Mouse (Mus musculus) adrenal gland, adult 18-20 months (tissue): ENCODE results near the gene Yeats2. TPM values are rescaled to one million over a fixed set of nuclear protein-coding genes. Genes with fewer than 3 reads are reported as not detected.
"Not testable (repeated sequence)": the region's sequence is repeated elsewhere in the genome, so short reads cannot be mapped to it uniquely, and the experiment has no call there.

ENCODE experiments used
- DNase-seq, 2 experiments: peaks; one replicate each; pipeline ENCODE4 v3.0.0; 2021 to 2022; ENCODE audit warnings: low spot score in 2 of 2
- long read RNA-seq, 2 experiments: library from polyadenylated mRNA; stranded (forward); transcript quantifications; one replicate each; pipeline ENCODE4 v2.0.0; 2021
- total RNA-seq, 2 experiments: library from RNA; stranded (reverse); gene quantifications; 1 replicate in 1 of 2; 2 replicates in 1 of 2; pipeline ENCODE4 v1.2.3; 2021

Gene Yeats2
- total RNA-seq, result 10 to 100 TPM; 17.1 to 25.6 TPM
- long read RNA-seq, experiment 1, full-length matches to known transcripts, result 1 of 2 reads
- long read RNA-seq, experiment 1, partial matches to known transcripts, result 0 of 2 reads
- long read RNA-seq, experiment 1, other reads (novel, unspliced or antisense), result 1 of 2 reads
- long read RNA-seq, experiment 2, partial matches to known transcripts, result 6 of 7 reads
- long read RNA-seq, experiment 2, other reads (novel, unspliced or antisense), result 1 of 7 reads

- peak; percentile 79 to 80 for DNase-seq
Observed at GRCm38 (mm10) chr16:20140772-20141531, at the start of gene Yeats2. TSS of gene Yeats2 (plus strand) at chr16:20141063.

DNA sequence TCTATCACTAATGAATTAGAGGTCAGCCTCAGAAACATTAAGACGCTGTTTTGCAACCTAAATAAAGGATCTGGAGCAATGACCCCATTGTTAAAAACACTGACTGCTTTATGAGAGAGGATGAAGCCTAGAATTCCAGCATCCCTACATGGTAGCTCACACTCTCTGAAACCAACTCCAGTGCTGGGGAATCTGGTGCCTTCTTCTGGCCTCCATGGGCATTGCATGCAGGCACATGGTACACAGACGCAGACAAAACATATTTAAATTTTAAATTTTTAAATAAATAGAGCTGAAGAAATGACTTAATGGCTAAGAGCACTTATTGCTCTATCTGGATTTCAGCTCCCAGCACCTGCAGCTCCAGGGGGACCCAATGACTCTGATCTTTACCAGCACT, 44.9 kb upstream of the Yeats2 start:
- no peak for DNase-seq

- peak; percentile 78 to 83 for DNase-seq
Observed at GRCm38 (mm10) chr16:20097069-20097710, 43.7 kb upstream of the Yeats2 start, which contains the start of gene Klhl24. TSS of gene Klhl24 (plus strand) at chr16:20097542.

GRCm38 (mm10) chr16:20097711-20098374, 43.0 kb upstream of the Yeats2 start:
- peak; percentile 88 to 94 for DNase-seq

DNA sequence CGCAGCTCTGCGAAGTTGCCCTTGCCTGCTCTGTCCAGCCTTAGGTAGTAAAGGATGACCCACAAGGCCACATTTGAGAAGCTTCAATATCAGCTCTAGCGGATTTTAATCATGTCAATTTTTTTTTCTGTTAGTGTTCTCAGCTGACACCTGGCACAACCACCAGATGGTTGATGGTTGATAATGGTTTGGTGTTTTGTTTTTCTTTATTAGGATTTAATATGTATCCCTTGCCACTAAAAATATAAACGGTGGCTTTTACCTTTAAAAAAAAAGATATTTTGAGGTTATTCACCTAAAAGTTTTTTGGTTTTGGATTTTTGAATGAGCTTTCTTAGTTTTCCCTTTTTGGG, 42.5 kb upstream of the Yeats2 start:
- DNase-seq, result no peak

- DNase-seq, result no peak
Observed at GRCm38 (mm10) chr16:20098866-20099629, 41.8 kb upstream of the Yeats2 start.

DNA sequence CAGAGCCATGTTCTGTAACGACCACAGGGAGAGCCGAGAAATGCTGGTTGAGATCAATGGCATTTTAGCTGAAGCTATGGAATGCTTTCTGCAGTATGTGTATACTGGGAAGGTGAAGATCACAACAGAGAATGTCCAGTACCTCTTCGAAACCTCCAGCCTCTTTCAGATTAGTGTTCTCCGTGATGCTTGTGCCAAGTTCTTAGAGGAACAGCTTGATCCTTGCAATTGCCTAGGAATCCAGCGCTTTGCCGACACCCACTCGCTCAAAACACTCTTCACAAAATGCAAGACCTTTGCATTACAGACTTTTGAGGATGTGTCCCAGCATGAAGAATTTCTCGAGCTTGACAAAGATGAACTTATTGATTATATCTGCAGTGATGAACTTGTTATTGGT, 33.9 kb upstream of the Yeats2 start:
- no peak for DNase-seq

DNA sequence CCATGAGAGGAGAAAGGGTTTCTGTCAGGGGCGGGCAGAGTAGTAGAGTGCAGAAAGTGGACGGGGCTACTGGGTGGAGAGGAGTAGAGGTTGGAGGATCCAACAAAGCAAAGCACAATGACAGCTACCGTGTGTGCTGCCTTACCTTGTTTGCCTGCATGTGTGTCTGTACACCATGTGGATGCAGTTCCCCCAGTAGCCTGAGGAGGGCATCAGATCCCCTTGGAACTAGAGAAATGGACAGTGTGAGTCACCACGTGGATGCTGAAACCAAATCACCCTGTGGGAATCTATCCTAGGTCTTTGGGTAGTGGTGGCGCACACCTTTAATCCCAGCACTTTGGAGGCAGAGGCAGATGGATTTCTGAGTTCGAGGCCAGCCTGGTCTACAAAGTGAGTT, 31.9 kb upstream of the Yeats2 start:
- DNase-seq, result no peak

DNA sequence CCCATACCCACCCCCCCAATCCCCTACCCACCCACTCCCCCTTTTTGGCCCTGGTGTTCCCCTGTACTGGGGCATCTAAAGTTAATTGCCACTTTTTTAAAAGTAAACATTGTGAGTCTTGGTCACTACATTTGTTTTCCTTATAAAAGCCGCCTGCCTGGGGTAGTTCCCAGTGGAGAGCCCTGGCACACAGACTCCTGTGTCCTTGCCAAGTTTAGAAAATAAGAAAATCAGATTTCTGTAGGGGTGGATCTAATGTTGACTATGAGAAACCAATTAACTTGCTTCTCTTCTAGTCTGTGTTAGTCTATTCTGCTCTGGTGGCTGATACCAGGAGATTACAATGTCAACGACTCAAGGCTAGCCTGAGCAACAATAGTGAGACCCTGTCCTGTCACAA, 28.2 kb upstream of the Yeats2 start:
- no peak for DNase-seq

GRCm38 (mm10) chr16:20116069-20116468, 24.8 kb upstream of the Yeats2 start:
- DNase-seq, result no peak

- not testable (repeated sequence) for DNase-seq
Observed at GRCm38 (mm10) chr16:20126319-20126883, 14.5 kb upstream of the Yeats2 start.

GRCm38 (mm10) chr16:20130397-20130796, 10.5 kb upstream of the Yeats2 start:
- DNase-seq, result no peak

- no peak for DNase-seq
Observed at GRCm38 (mm10) chr16:20144568-20144967, 3.7 kb downstream of the Yeats2 start.

- DNase-seq, result peak in 1 of 2 experiments; percentile 22
Observed at GRCm38 (mm10) chr16:20151991-20152390, 11.1 kb downstream of the Yeats2 start.

GRCm38 (mm10) chr16:20153742-20154141, 12.9 kb downstream of the Yeats2 start:
- no peak for DNase-seq

DNA sequence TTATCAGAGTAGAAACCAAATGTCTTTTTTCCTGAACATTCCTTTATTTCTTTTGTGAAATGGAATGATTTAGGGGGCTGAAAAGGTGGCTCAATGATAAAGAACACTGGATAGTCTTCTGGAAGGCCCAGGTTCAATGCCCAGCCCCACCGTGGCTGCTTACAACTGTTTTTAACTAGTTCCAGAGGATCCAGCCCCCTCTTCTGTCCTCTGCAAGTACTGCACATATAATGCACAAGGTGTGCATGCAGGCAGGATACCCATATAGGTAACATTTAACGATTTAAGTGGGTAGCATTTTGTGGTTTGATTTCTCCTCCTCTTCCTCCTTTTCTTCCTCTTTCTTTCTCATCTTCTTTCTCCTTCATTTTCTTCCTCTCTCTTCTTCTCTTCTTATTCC, 19.3 kb downstream of the Yeats2 start:
- DNase-seq, result no peak

DNA sequence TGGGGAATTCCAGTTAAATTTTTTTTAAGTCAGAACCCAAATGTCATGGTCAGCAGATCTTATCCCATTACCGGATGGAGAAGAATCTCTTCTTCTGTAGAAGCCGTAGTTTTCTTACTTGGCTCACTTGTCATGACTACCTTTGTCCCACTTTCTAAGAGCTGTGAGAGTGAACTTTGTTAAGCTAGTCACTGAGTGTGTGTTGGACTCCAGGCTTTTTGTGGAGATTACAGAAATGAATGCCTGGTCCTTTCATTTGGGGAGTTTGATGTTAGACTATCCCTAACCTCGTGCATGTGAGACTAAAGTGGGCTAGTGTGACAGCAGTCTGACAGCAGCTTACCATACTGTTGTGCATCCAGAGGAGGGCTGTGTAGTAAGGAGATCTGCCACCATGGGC, 28.2 kb downstream of the Yeats2 start:
- no peak for DNase-seq

DNA sequence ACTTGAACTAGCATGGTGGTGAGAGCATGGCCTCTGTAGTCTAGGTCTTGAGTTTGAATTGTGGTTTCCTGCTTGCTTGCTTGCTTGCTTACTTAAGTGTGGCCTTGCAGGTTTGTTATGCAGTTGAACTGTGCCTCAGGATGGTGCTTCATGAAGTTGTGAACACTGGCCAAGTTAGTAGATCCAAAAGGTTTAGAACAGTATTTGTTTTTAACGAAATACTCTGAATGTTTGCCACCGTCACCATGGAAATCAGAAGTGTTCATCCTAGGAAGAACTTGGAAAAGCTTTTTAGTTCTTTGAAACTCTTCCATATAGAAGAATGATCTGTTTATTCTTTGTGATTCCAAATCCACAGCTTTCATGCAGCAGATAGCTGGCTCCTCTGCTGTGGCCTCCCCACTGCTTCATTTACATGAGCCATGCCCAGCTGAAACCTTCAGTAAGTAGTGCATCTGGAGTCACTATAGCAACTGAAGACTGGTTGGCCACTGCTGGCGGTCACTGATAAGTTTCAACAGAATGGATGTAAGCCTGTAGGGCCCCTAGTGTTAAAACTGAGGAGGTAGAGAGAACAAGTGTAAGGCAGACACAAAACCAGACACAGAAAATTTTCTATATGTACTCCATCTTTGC, 28.7 kb downstream of the Yeats2 start:
- no peak for DNase-seq

GRCm38 (mm10) chr16:20179406-20180175, 38.7 kb downstream of the Yeats2 start:
- DNase-seq, result no peak
